Mouse (Mus musculus) midbrain, embryonic 14.5 days (tissue): ENCODE results near the gene Ezh2. TPM values are rescaled to one million over a fixed set of nuclear protein-coding genes. Genes with fewer than 3 reads are reported as not detected.

Experiments used
- ATAC-seq: fragments of 200-750 bp; cut with Nextera tagmentation; 2 replicates; pipeline ENCODE4 v1.8.0; 2017; ENCODE audit warnings: moderate number of reproducible peaks, moderate library complexity; ENCODE audit not compliant: low FRiP score, low TSS enrichment
- DNase-seq: peaks from one replicate; pipeline ENCODE4 v3.0.0-alpha.2; 2015
- H3K27ac ChIP-seq: fragments of 300-500 bp; sonication (generic); replicated peaks from 2 replicates; pipeline ENCODE4 v1.5.1; 2014; ENCODE audit warnings: mild to moderate bottlenecking, low read depth, low read length, moderate library complexity
- H3K27me3 ChIP-seq: fragments of 300-500 bp; sonication (generic); 2 replicates; pipeline ENCODE4 v1.6.1; 2014; ENCODE audit warnings: low read length, control low read depth, mixed read lengths; ENCODE audit not compliant: control insufficient read depth, insufficient read depth
- H3K36me3 ChIP-seq: fragments of 300-500 bp; sonication (generic); 2 replicates; pipeline ENCODE4 v1.6.1; 2014; ENCODE audit warnings: low read length, control low read depth; ENCODE audit not compliant: control insufficient read depth, insufficient read depth
- H3K4me1 ChIP-seq: fragments of 300-500 bp; sonication (generic); 2 replicates; pipeline ENCODE4 v1.6.1; 2014; ENCODE audit warnings: mild to moderate bottlenecking, antibody characterized with exemption, low read length, control low read depth; ENCODE audit not compliant: control insufficient read depth, insufficient read depth
- H3K4me2 ChIP-seq: fragments of 300-500 bp; sonication (generic); 2 replicates; pipeline ENCODE4 v1.6.1; 2014; ENCODE audit warnings: mild to moderate bottlenecking, low read length, moderate library complexity
- H3K4me3 ChIP-seq: fragments of 300-500 bp; sonication (generic); replicated peaks from 2 replicates; pipeline ENCODE4 v1.5.1; 2014; ENCODE audit warnings: low read depth, low read length
- H3K9ac ChIP-seq: fragments of 300-500 bp; sonication (generic); replicated peaks from 2 replicates; pipeline ENCODE4 v1.6.1; 2014; ENCODE audit warnings: mild to moderate bottlenecking, low read length, moderate library complexity
- H3K9me3 ChIP-seq: fragments of 300-500 bp; sonication (generic); 2 replicates; pipeline ENCODE4 v1.6.1; 2016; ENCODE audit warnings: low read length, control low read depth, mixed read lengths; ENCODE audit not compliant: control insufficient read depth
- WGBS: fragments of 180-500 bp; shearing (Covaris S2); extraction: QIAGEN DNeasy Blood & Tissue Kit; methylation state at CpG from one replicate; pipeline ENCODE4 v1.1.7; 2014; 5-methylcytosine and 5-hydroxymethylcytosine counted together
- polyA plus RNA-seq: library from polyadenylated mRNA; unstranded; fragments of >200 nt; fragmentation: Nextera tagmentation; extraction: Ambion mirVana; gene quantifications from 2 replicates; pipeline ENCODE4 v1.2.1, GENCODE M21; 2014

The Ezh2 gene
- polyA plus RNA-seq, 1 experiment from 2014 or later = 91.9 TPM

DNA sequence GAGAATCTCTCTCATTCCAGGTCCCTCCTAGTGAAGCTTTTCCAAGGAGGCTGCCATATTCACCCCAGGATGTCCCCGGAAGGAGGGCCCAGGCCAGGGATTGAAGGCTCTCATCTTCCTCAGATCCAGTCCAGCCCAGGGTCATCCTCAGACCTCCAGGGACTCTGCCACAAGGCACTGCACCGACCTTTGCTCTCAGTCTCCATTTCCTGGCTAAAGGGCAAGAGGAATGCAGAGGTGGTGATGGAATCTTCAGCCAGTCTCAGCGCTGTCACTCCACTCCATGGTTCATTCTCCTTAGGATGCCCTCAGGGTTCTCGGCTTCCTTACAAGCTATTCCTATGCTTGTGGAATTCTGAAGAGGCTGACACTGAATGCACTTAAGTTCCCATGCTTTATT lies 68.7 kb downstream of the Ezh2 start:
- no peak overlapping the region for H3K9ac ChIP-seq
- no peaks in the 10 kb centered on the region for H3K4me1 ChIP-seq
- H3K9me3 ChIP-seq = no peaks in the 10 kb centered on the region
- DNase-seq (no peak), ATAC-seq (no peak)
- H3K36me3 ChIP-seq = peaks cover 95% of the 10 kb centered on the region
- no peaks in the 10 kb centered on the region for H3K27me3 ChIP-seq
- no peak overlapping the region for H3K27ac ChIP-seq
- H3K4me2 ChIP-seq = no peak overlapping the region
- no peak overlapping the region for H3K4me3 ChIP-seq
- WGBS = 79% methylated on average over 4 of the region's 4 CpGs

DNA sequence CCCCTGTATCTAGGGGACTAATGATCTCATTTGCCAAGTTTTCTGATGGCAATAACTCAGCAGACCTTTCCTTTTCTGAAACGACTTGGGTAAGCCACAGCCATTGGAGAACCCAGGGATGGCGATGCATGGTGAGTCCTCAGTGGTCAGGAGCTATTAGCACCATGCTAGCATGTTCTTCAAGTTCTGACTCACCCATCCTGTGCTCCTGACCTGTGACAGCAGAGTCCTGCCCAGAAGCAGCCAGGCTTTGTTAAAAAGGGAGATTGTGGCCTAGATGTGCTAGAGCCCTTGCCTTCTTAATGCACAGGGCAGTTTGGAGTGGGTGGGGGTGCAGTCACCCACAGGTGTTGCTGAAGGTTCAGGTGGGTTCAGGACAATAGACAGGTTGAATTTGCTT lies 70.1 kb downstream of the Ezh2 start:
- no peak overlapping the region for H3K4me3 ChIP-seq
- ATAC-seq = no peak
- H3K4me2 ChIP-seq = no peak overlapping the region
- no peaks in the 10 kb centered on the region for H3K9me3 ChIP-seq
- no peaks in the 10 kb centered on the region for H3K27me3 ChIP-seq
- H3K27ac ChIP-seq = no peak overlapping the region
- 94% methylated on average over 2 of the region's 2 CpGs for WGBS
- H3K4me1 ChIP-seq = no peaks in the 10 kb centered on the region
- no peak for DNase-seq
- H3K36me3 ChIP-seq = peaks cover 94% of the 10 kb centered on the region
- no peak overlapping the region for H3K9ac ChIP-seq

DNA sequence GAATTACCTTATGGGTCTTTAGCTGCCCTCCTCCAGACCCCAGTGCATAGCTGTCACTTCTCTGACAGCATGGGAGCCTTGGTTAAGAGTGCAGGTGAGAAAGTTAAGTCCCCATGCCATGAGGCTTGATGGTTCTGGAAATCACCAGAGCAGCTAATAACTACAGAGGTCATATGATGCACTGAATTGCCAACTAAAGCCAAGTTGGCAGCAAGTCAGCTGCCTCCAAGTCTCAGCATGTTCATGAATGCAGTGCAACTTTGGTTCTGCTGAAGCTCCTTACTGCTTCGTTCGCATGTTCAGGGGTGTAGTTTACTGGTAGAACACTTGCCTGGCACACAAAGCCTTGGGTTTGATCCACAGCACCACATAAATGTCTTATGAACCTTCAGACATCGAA lies 72.7 kb downstream of the Ezh2 start:
- Histone ChIP-seq H3K9ac (no peak overlapping the region), H3K36me3 (peaks cover 93% of the 10 kb centered on the region), H3K9me3 (no peaks in the 10 kb centered on the region), H3K4me2 (no peak overlapping the region), H3K4me3 (no peak overlapping the region), H3K4me1 (no peaks in the 10 kb centered on the region), H3K27me3 (no peaks in the 10 kb centered on the region), H3K27ac (no peak overlapping the region)
- DNase-seq (no peak), ATAC-seq (no peak)
- WGBS = 97% methylated on average over 3 of the region's 3 CpGs

DNA sequence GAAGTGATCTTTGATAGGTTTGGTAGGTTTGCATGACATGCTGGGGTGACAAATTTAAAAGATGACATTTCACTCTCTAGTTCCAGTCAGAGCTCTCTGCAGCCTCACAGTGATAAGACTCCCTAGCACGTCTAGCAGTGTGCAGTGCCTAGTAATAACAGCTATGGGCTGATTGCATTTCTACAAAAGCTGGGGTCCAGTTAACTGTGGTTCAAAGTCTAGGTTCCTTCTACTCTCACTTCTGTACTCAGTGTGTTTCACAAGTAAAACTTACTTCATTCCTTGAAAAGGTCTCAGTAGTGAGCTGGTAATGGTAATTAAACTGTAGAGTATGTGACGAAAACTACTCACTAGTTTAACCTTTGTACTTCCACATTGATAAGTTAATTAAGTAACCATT lies 75.1 kb downstream of the Ezh2 start:
- no peaks in the 10 kb centered on the region for H3K27me3 ChIP-seq
- WGBS = 82% methylated on average over 2 of the region's 2 CpGs
- H3K36me3 ChIP-seq = peaks cover 94% of the 10 kb centered on the region

DNA sequence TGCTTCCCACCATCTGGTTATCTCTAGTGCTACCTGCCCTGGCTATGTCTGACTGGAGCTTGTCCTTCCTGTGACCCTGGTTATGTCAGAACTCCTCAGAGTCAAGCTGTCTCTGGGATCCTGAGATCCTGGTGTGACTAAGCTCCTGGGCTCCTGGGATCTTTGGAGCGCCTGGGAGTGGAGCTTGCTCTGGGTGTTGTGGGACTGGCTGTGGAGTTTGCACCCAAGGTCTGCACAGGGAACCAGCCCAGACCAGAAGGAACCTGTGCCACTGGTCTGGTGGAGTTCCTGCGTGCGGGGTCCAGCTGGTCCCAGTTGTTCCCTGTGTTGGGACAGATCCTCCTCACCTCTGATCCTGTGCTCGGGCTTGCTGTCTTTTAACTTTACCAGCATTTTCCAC lies 100.6 kb downstream of the Ezh2 start:
- no peaks in the 10 kb centered on the region for H3K27me3 ChIP-seq
- WGBS = 97% methylated on average over 4 of the region's 4 CpGs
- no peak overlapping the region for H3K9ac ChIP-seq
- ATAC-seq (no peak), DNase-seq (no peak)
- no peaks in the 10 kb centered on the region for H3K4me1 ChIP-seq
- H3K36me3 ChIP-seq = peaks cover 8% of the 10 kb centered on the region; the same call in 1 of the 2 replicates
- H3K27ac ChIP-seq = no peak overlapping the region
- no peaks in the 10 kb centered on the region for H3K9me3 ChIP-seq
- H3K4me3 ChIP-seq = no peak overlapping the region
- no peak overlapping the region for H3K4me2 ChIP-seq

More for the DNA sequence above, 75.1 kb downstream of the Ezh2 start:
- Histone ChIP-seq H3K4me1 (no peaks in the 10 kb centered on the region), H3K9ac (no peak overlapping the region), H3K9me3 (no peaks in the 10 kb centered on the region), H3K4me3 (no peak overlapping the region), H3K27ac (no peak overlapping the region), H3K4me2 (no peak overlapping the region)
- ATAC-seq (no peak), DNase-seq (no peak)

DNA sequence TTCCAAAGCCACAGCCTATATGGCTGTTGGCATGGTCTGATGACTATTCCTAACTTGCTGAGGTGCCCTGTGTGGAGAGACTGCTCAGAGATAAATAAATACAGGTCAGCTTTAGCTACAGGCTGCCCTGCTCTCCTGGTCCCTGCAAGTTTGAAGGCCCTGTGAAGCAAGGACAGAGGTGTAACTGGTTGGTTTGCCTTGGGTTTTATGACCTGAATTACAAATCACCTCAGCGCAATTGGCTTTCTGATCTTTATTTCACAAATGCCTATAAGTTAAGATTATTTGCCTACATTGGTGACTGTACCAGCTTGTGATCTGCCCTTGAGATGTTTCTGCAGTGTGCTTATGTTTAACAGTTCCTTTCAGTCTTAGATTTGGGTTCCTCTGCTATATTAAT lies 113.1 kb downstream of the Ezh2 start:
- no peaks in the 10 kb centered on the region for H3K4me1 ChIP-seq
- H3K9ac ChIP-seq = no peak overlapping the region
- WGBS = 97% methylated on average over 1 of the region's 1 CpGs
- H3K27me3 ChIP-seq = no peaks in the 10 kb centered on the region
- no peaks in the 10 kb centered on the region for H3K9me3 ChIP-seq
- no peak overlapping the region for H3K27ac ChIP-seq
- H3K36me3 ChIP-seq = 0 out of 2 replicates have a peak, but pooled peaks cover 5% of the 10 kb centered on the region
- H3K4me2 ChIP-seq = no peak overlapping the region
- ATAC-seq (no peak), DNase-seq (no peak)
- H3K4me3 ChIP-seq = no peak overlapping the region

Other genes starting within 250 kb of the Ezh2 start
- gene Cul1, start 141.9 kb downstream of the Ezh2 start, polyA plus RNA-seq = 126 and 141 TPM in 2 replicates
- 107 and 148 TPM in 2 replicates for gene Pdia4, start 218.1 kb upstream of the Ezh2 start, polyA plus RNA-seq
- gene Zfp786, start 235.5 kb upstream of the Ezh2 start, polyA plus RNA-seq = 15.0 and 16.0 TPM in 2 replicates
- 18.7 and 20.4 TPM in 2 replicates for gene Zfp398, start 240.3 kb upstream of the Ezh2 start, polyA plus RNA-seq